Mouse (Mus musculus): ENCODE data around the gene Hspe1.

DNA sequence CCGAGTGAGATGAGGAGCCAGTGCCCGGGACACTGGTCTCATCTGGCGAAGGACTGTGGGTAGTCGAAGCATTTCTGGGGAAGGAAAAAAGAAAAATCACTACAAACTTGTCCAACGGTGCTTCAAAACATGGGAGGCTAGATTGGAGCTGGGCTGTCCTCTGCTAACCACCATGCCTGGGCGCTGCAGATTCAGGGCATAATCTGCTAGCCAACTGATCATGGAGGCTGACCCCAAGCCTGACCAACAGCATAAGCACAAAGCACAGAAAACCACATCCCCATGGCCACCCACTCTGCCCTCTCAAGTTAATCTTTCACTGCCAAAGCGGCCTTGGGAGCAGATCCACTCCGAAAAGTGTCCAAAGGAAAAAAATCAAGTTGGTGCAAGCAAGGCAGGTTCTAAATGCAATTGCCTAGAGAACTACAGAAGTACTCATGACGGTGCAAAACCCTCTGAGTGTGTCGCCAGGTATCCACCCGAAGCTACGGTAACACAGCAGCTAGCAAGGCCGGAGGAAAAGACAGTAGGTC is 998 bp upstream of the Hspe1 start:
- no peak for TF ChIP-seq EP300 (IDR thresholded peaks at IDR 0.05; ENCODE audit: low read depth)
- TF ChIP-seq CTCF (IDR thresholded peaks at IDR 0.05; ENCODE audit: low read depth): no peak

All from liver, embryonic 14.5 days (tissue).